Mouse (Mus musculus) lung, adult 2 months (tissue): ENCODE results near the gene Rgs17. TPM values are rescaled to one million over a fixed set of nuclear protein-coding genes. Genes with fewer than 3 reads are reported as not detected.

Source experiments
- DNase-seq: peaks from one replicate; pipeline ENCODE4 v3.0.0; 2022
- H3K4me1 ChIP-seq: fragments of 200-500 bp; 2 replicates; pipeline ENCODE4 v1.6.1; 2011; ENCODE audit warnings: low read length; ENCODE audit not compliant: control insufficient read depth, insufficient read depth
- H3K4me3 ChIP-seq: fragments of 200-500 bp; replicated peaks from 2 replicates; pipeline ENCODE3; 2011; ENCODE audit warnings: low read depth, mild to moderate bottlenecking, control low read depth, low read length; ENCODE audit errors: extremely low read depth
- CTCF ChIP-seq: fragments of 200-500 bp; IDR thresholded peaks from 2 replicates; pipeline ENCODE4 v1.5.1; 2011; ENCODE audit warnings: mild to moderate bottlenecking, low read length, control low read depth; ENCODE audit not compliant: insufficient read depth
- POLR2A ChIP-seq: fragments of 200-500 bp; IDR thresholded peaks from 2 replicates; pipeline ENCODE4 v1.6.1; 2011; ENCODE audit warnings: low read depth, mild to moderate bottlenecking, control low read depth, low read length, borderline replicate concordance; ENCODE audit errors: extremely low read depth
- WGBS: fragments of 180-500 bp; shearing (Covaris S2); methylation state at CpG from one replicate; pipeline ENCODE4 v1.1.7; 2018; 5-methylcytosine and 5-hydroxymethylcytosine counted together
- polyA plus RNA-seq: library from polyadenylated mRNA; depleted of rRNA; stranded (reverse); fragments of >200 nt; gene quantifications from 2 replicates; pipeline ENCODE4 v1.2.3, GENCODE M21; 2012

Rgs17 gene
- polyA plus RNA-seq, 1 experiment: 0.09 TPM

GRCm38 (mm10) chr10:5877106-5877505 is 45.1 kb downstream of the Rgs17 start:
- 57% methylated on average over 3 of the region's 3 CpGs for WGBS

GRCm38 (mm10) chr10:5871081-5871480 is 51.1 kb downstream of the Rgs17 start:
- no peak for DNase-seq
- Histone ChIP-seq H3K4me3 (no peak overlapping the region), H3K4me1 (no peaks in the 10 kb centered on the region)
- 45% methylated on average over 4 of the region's 4 CpGs for WGBS
- TF ChIP-seq CTCF (no peak), POLR2A (no peak)

More at GRCm38 (mm10) chr10:5877106-5877505, 45.1 kb downstream of the Rgs17 start:
- Histone ChIP-seq H3K4me1 (no peaks in the 10 kb centered on the region), H3K4me3 (no peak overlapping the region)
- DNase-seq: no peak
- no peak for TF ChIP-seq CTCF
- no peak for TF ChIP-seq POLR2A

- TF ChIP-seq POLR2A (no peak), CTCF (no peak)
- no peak for DNase-seq
- Histone ChIP-seq H3K4me3 (no peak overlapping the region), H3K4me1 (no peaks in the 10 kb centered on the region)
- WGBS: 67% methylated on average over 11 of the region's 11 CpGs
Measured at GRCm38 (mm10) chr10:5867981-5868552, 54.1 kb downstream of the Rgs17 start.

- H3K4me3 ChIP-seq: no peak overlapping the region
- H3K4me1 ChIP-seq: no peaks in the 10 kb centered on the region
- TF ChIP-seq CTCF: no peak
- TF ChIP-seq POLR2A: no peak
- no peak for DNase-seq
- WGBS: 57% methylated on average over 2 of the region's 2 CpGs
Measured at GRCm38 (mm10) chr10:5865996-5866395, 56.2 kb downstream of the Rgs17 start.

GRCm38 (mm10) chr10:5862669-5863068 is 59.5 kb downstream of the Rgs17 start:
- WGBS: 94% methylated on average over 3 of the region's 3 CpGs
- no peak overlapping the region for H3K4me3 ChIP-seq
- no peak for DNase-seq
- H3K4me1 ChIP-seq: no peaks in the 10 kb centered on the region
- TF ChIP-seq POLR2A: no peak
- TF ChIP-seq CTCF: no peak

- DNase-seq: no peak
- TF ChIP-seq POLR2A (no peak), CTCF (no peak)
- WGBS: 91% methylated on average over 3 of the region's 3 CpGs
- no peaks in the 10 kb centered on the region for H3K4me1 ChIP-seq
- H3K4me3 ChIP-seq: no peak overlapping the region
Measured at GRCm38 (mm10) chr10:5860849-5861248, 61.4 kb downstream of the Rgs17 start.

GRCm38 (mm10) chr10:5859729-5860128 is 62.5 kb downstream of the Rgs17 start:
- Histone ChIP-seq H3K4me1 (no peaks in the 10 kb centered on the region), H3K4me3 (no peak overlapping the region)
- DNase-seq: no peak
- WGBS: 75% methylated on average over 4 of the region's 4 CpGs
- TF ChIP-seq POLR2A: no peak
- TF ChIP-seq CTCF: no peak

GRCm38 (mm10) chr10:5857996-5858549 is 64.1 kb downstream of the Rgs17 start:
- no peaks in the 10 kb centered on the region for H3K4me1 ChIP-seq
- TF ChIP-seq CTCF (no peak), POLR2A (no peak)
- no peak overlapping the region for H3K4me3 ChIP-seq
- 31% methylated on average over 10 of the region's 10 CpGs for WGBS
- no peak for DNase-seq

- Histone ChIP-seq H3K4me3 (no peak overlapping the region), H3K4me1 (no peaks in the 10 kb centered on the region)
- TF ChIP-seq CTCF (no peak), POLR2A (no peak)
- no peak for DNase-seq
- 76% methylated on average over 8 of the region's 8 CpGs for WGBS
Measured at GRCm38 (mm10) chr10:5853290-5853868, 68.8 kb downstream of the Rgs17 start.

- TF ChIP-seq CTCF: no peak
- TF ChIP-seq POLR2A: no peak
- 25% methylated on average over 2 of the region's 2 CpGs for whole genome bisulfite sequencing
- Histone ChIP-seq H3K4me3 (no peak overlapping the region), H3K4me1 (no peaks in the 10 kb centered on the region)
- no peak for DNase-seq
Measured at GRCm38 (mm10) chr10:5846939-5847338, 75.3 kb downstream of the Rgs17 start.
